Mouse (Mus musculus): ENCODE results near the gene Abat. TPM values are rescaled to one million over a fixed set of nuclear protein-coding genes. Genes with fewer than 3 reads are reported as not detected.

Gene Abat
- polyA plus RNA-seq, 1 experiment from 2014 or later: 18.5 TPM

DNA sequence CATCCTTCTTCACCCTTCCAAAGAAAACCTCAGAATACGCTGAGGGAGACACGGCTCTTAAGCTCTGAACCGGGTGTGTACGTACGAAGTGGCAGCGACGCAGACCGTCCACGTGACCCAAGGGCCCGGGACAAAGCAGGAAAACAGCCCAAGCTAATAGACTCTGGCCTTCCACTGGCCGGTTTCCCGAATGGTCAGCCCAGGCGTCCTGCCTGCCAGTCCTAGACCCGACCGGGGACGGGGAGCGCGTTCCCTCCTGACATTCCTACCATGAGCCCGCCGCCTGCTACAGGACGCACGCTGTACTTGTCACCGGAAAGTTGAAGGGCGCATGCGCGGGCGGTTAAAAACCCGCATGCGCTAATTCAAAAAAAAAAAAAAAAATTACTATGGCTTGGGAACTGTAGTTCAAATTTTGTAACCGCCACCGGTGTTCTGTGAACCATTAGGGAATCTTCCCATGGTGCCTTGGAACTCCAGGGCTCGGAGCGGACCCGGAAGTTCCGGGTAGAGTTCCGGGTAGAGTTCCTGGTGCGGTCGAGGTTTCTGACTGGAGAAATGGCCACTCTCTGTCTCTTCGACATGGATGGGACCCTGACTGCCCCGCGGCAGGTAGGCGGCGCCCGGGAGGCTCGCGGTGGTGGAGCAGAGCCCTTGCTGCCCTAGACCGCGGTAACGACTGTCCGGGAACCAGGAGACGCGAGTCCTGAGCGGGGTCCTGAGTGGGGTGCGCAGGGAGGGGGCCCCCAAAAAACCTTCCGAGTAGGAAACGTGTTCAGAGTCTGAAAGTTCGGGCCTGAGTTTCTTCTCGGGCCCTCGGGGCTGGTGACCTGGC is 124.2 kb downstream of the Abat start, which contains the start of the genes Pmm2 and Tmem186:
Gene Pmm2 (plus strand): TSS at position 458 of the 835 bp plus-strand sequence.
Gene Tmem186 (minus strand): TSS at position 496 of the 835 bp plus-strand sequence.
- Histone ChIP-seq H3K27ac (replicated peaks; ENCODE audit: low read depth, low read length) (peak within 1 kb of the TSS; percentile 67), H3K27me3 (ENCODE audit: control insufficient read depth, insufficient read depth, low read length) (no peaks in the 10 kb centered on the region), H3K4me1 (ENCODE audit: control insufficient read depth, insufficient read depth, low read length) (peaks cover 7% of the 10 kb centered on the region), H3K9me3 (ENCODE audit: control insufficient read depth, low read length) (no peaks in the 10 kb centered on the region; the same call in 1 of the 2 replicates), H3K4me3 (ENCODE audit: low read depth, low read length) (peak within 1 kb of the TSS; percentile 78), H3K4me2 (ENCODE audit: low read depth, severe bottlenecking) (peak within 1 kb of the TSS; percentile 80), H3K9ac (ENCODE audit: low read length) (peak within 1 kb of the TSS; percentile 86), H3K36me3 (ENCODE audit: control insufficient read depth, insufficient read depth, low read length) (peaks cover 9% of the 10 kb centered on the region; the same call in 1 of the 2 replicates)
- DNase-seq (ENCODE audit: low spot score) (peak; percentile 86), ATAC-seq (ENCODE audit: insufficient number of reproducible peaks, low FRiP score, low TSS enrichment, low read depth) (peak; percentile 91)
- under 1% methylated on average over 59 of the region's 59 CpGs for WGBS

DNA sequence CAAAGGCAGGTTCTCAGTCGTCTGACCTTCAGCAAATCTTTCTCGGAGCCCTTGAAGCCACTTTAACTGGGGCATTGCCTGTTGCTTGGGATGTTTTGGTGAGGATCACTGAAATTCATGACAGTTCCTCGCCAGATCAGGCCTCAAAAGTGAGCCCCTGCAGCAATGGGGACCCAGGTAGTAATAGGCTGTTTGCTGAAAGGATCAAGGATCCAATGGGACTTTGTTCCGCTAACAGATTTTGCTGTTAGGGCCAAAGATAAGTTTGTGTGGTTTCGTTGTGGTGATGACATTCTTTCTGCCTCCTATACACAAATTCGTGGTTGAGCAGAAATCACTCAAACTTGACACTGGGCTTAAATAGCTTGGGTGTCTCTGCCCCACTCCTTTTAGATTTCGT is 124.9 kb downstream of the Abat start:
- peak overlapping the region; percentile 86 for H3K9ac ChIP-seq (ENCODE audit: low read length)
- H3K27ac ChIP-seq (replicated peaks; ENCODE audit: low read depth, low read length): no peak overlapping the region; the same call in 1 of the 2 replicates
- no peak for ATAC-seq (ENCODE audit: insufficient number of reproducible peaks, low FRiP score, low TSS enrichment, low read depth)
- H3K4me3 ChIP-seq (ENCODE audit: low read depth, low read length): peak overlapping the region; percentile 78
- DNase-seq (ENCODE audit: low spot score): no peak
- H3K4me1 ChIP-seq (ENCODE audit: control insufficient read depth, insufficient read depth, low read length): peaks cover 7% of the 10 kb centered on the region
- no peaks in the 10 kb centered on the region; the same call in 1 of the 2 replicates for H3K9me3 ChIP-seq (ENCODE audit: control insufficient read depth, low read length)
- peaks cover 11% of the 10 kb centered on the region; the same call in 1 of the 2 replicates for H3K36me3 ChIP-seq (ENCODE audit: control insufficient read depth, insufficient read depth, low read length)
- H3K4me2 ChIP-seq (ENCODE audit: low read depth, severe bottlenecking): peak overlapping the region; percentile 80
- WGBS: 53% methylated on average over 7 of the region's 7 CpGs
- H3K27me3 ChIP-seq (ENCODE audit: control insufficient read depth, insufficient read depth, low read length): no peaks in the 10 kb centered on the region

- Histone ChIP-seq H3K4me3 (ENCODE audit: low read depth, low read length) (no peak overlapping the region), H3K4me1 (ENCODE audit: control insufficient read depth, insufficient read depth, low read length) (peaks cover 7% of the 10 kb centered on the region), H3K27me3 (ENCODE audit: control insufficient read depth, insufficient read depth, low read length) (no peaks in the 10 kb centered on the region), H3K9ac (ENCODE audit: low read length) (no peak overlapping the region), H3K36me3 (ENCODE audit: control insufficient read depth, insufficient read depth, low read length) (peaks cover 11% of the 10 kb centered on the region; the same call in 1 of the 2 replicates), H3K9me3 (ENCODE audit: control insufficient read depth, low read length) (no peaks in the 10 kb centered on the region; the same call in 1 of the 2 replicates), H3K4me2 (ENCODE audit: low read depth, severe bottlenecking) (no peak overlapping the region), H3K27ac (replicated peaks; ENCODE audit: low read depth, low read length) (no peak overlapping the region)
- no peak for ATAC-seq (ENCODE audit: insufficient number of reproducible peaks, low FRiP score, low TSS enrichment, low read depth)
- no peak for DNase-seq (ENCODE audit: low spot score)
- WGBS: 89% methylated on average over 11 of the region's 11 CpGs
Measured at GRCm38 (mm10) chr16:8639466-8640191, 126.4 kb downstream of the Abat start.

DNA sequence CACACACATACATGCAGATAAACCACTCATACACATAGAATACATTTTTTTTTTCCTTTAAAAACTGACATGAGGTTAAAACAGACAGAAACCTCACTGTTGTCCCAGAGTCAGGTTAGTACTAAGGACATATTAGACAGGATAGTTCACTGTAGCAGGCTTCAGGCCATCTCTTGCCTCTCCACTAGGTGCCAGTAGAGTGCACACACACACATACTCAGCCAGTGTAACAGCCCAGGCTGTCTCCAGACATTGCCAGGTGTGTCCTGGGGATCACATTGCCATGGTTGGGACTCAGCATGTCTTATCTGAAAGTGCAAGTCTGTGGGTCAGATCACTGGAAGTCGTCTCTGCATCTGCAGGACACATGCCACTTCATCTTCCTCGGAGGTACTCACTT is 130.6 kb downstream of the Abat start:
- no peak overlapping the region for H3K4me3 ChIP-seq (ENCODE audit: low read depth, low read length)
- DNase-seq (ENCODE audit: low spot score) (peak; percentile 50), ATAC-seq (ENCODE audit: insufficient number of reproducible peaks, low FRiP score, low TSS enrichment, low read depth) (no peak)
- WGBS: 78% methylated on average over 2 of the region's 2 CpGs
- no peak overlapping the region for H3K27ac ChIP-seq (replicated peaks; ENCODE audit: low read depth, low read length)
- H3K4me2 ChIP-seq (ENCODE audit: low read depth, severe bottlenecking): no peak overlapping the region
- H3K36me3 ChIP-seq (ENCODE audit: control insufficient read depth, insufficient read depth, low read length): peaks cover 10% of the 10 kb centered on the region; the same call in 1 of the 2 replicates
- no peaks in the 10 kb centered on the region for H3K4me1 ChIP-seq (ENCODE audit: control insufficient read depth, insufficient read depth, low read length)
- H3K27me3 ChIP-seq (ENCODE audit: control insufficient read depth, insufficient read depth, low read length): no peaks in the 10 kb centered on the region
- H3K9ac ChIP-seq (ENCODE audit: low read length): no peak overlapping the region
- no peaks in the 10 kb centered on the region for H3K9me3 ChIP-seq (ENCODE audit: control insufficient read depth, low read length)

DNA sequence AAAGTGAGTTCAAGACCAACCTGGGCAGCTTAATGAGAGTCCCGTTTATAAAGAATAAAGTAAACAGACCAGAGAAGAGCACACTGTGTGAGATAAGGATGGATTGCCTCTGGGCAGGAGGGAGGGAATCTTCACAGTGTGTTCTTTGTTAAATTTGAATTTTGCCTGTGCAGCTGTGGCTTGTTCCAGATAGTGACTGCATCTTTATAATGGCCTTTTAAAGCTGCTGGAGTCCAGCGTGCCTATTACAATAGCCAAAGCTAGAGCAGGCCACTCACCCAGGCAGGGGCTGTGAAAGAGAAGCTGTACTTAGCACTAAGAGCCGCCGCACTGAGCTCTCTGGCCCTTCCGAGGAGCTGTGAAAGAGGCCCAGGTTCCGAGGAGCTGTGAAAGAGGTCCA is 132.3 kb downstream of the Abat start:
- Histone ChIP-seq H3K9ac (ENCODE audit: low read length) (no peak overlapping the region), H3K27ac (replicated peaks; ENCODE audit: low read depth, low read length) (no peak overlapping the region), H3K36me3 (ENCODE audit: control insufficient read depth, insufficient read depth, low read length) (peaks cover 14% of the 10 kb centered on the region; the same call in 1 of the 2 replicates), H3K4me2 (ENCODE audit: low read depth, severe bottlenecking) (no peak overlapping the region), H3K4me1 (ENCODE audit: control insufficient read depth, insufficient read depth, low read length) (no peaks in the 10 kb centered on the region), H3K4me3 (ENCODE audit: low read depth, low read length) (no peak overlapping the region), H3K27me3 (ENCODE audit: control insufficient read depth, insufficient read depth, low read length) (no peaks in the 10 kb centered on the region), H3K9me3 (ENCODE audit: control insufficient read depth, low read length) (no peaks in the 10 kb centered on the region)
- DNase-seq (ENCODE audit: low spot score) (no peak), ATAC-seq (ENCODE audit: insufficient number of reproducible peaks, low FRiP score, low TSS enrichment, low read depth) (no peak)
- 87% methylated on average over 6 of the region's 6 CpGs for WGBS

- DNase-seq (ENCODE audit: low spot score): no peak
- H3K27ac ChIP-seq (replicated peaks; ENCODE audit: low read depth, low read length): no peak overlapping the region
- peaks cover 9% of the 10 kb centered on the region; the same call in 1 of the 2 replicates for H3K36me3 ChIP-seq (ENCODE audit: control insufficient read depth, insufficient read depth, low read length)
- no peaks in the 10 kb centered on the region for H3K9me3 ChIP-seq (ENCODE audit: control insufficient read depth, low read length)
- no peak overlapping the region for H3K9ac ChIP-seq (ENCODE audit: low read length)
- no peak for ATAC-seq (ENCODE audit: insufficient number of reproducible peaks, low FRiP score, low TSS enrichment, low read depth)
- 100% methylated on average over 3 of the region's 3 CpGs for WGBS
- no peaks in the 10 kb centered on the region for H3K4me1 ChIP-seq (ENCODE audit: control insufficient read depth, insufficient read depth, low read length)
- H3K4me2 ChIP-seq (ENCODE audit: low read depth, severe bottlenecking): no peak overlapping the region
- H3K27me3 ChIP-seq (ENCODE audit: control insufficient read depth, insufficient read depth, low read length): no peaks in the 10 kb centered on the region
- no peak overlapping the region for H3K4me3 ChIP-seq (ENCODE audit: low read depth, low read length)
Measured at GRCm38 (mm10) chr16:8650007-8650406, 136.8 kb downstream of the Abat start.

DNA sequence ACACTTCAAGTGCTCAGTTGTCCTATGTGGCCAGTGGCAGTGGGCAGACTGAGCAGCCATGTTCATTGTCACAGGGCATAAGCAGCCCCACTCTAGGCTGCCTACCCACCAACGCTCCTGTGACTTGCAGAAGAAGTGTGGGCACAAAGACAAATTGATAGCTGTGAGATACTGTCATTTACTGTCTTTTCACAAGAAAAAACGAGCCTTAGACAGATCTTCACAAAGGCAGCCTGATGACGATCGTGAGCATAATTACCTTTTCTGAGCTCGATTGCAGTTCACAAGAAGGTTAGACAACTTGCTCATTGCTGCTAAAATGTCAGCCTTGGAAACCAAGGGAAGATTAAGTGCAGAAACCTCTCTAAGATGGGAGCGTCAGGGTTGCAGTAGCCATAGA is 141.9 kb downstream of the Abat start:
- H3K4me3 ChIP-seq (ENCODE audit: low read depth, low read length): no peak overlapping the region
- no peaks in the 10 kb centered on the region for H3K9me3 ChIP-seq (ENCODE audit: control insufficient read depth, low read length)
- WGBS: 86% methylated on average over 6 of the region's 6 CpGs
- no peaks in the 10 kb centered on the region for H3K4me1 ChIP-seq (ENCODE audit: control insufficient read depth, insufficient read depth, low read length)
- no peak for DNase-seq (ENCODE audit: low spot score)
- ATAC-seq (ENCODE audit: insufficient number of reproducible peaks, low FRiP score, low TSS enrichment, low read depth): no peak
- no peak overlapping the region for H3K9ac ChIP-seq (ENCODE audit: low read length)
- no peaks in the 10 kb centered on the region for H3K27me3 ChIP-seq (ENCODE audit: control insufficient read depth, insufficient read depth, low read length)
- peaks cover 10% of the 10 kb centered on the region; the same call in 1 of the 2 replicates for H3K36me3 ChIP-seq (ENCODE audit: control insufficient read depth, insufficient read depth, low read length)
- H3K27ac ChIP-seq (replicated peaks; ENCODE audit: low read depth, low read length): no peak overlapping the region
- no peak overlapping the region for H3K4me2 ChIP-seq (ENCODE audit: low read depth, severe bottlenecking)

DNA sequence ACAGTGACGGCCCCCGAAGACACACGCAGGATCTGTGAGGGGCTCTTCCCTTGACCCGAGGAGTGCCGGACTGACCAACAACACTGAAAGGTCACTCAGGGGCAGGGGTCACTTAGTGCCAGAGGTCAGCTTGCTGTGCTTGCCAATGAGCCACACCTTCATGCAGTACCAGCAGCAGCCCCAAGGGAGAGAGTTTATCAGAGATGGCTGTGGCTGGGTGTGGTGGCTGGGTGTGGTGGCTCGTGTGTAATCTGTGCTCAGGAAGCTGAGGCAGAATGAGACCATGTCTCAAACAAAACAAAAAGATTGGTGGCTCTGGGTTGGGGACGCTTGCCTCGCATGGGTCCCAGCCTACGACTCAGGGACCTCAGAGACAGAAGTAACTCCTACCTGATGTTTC is 142.4 kb downstream of the Abat start:
- WGBS: 89% methylated on average over 9 of the region's 9 CpGs
- DNase-seq (ENCODE audit: low spot score): no peak
- no peak for ATAC-seq (ENCODE audit: insufficient number of reproducible peaks, low FRiP score, low TSS enrichment, low read depth)

More for the DNA sequence above, 142.4 kb downstream of the Abat start:
- Histone ChIP-seq H3K4me1 (ENCODE audit: control insufficient read depth, insufficient read depth, low read length) (0 out of 2 replicates have a peak, but pooled peaks cover 2% of the 10 kb centered on the region), H3K9ac (ENCODE audit: low read length) (no peak overlapping the region), H3K4me2 (ENCODE audit: low read depth, severe bottlenecking) (no peak overlapping the region), H3K27ac (replicated peaks; ENCODE audit: low read depth, low read length) (no peak overlapping the region), H3K9me3 (ENCODE audit: control insufficient read depth, low read length) (no peaks in the 10 kb centered on the region), H3K4me3 (ENCODE audit: low read depth, low read length) (no peak overlapping the region), H3K27me3 (ENCODE audit: control insufficient read depth, insufficient read depth, low read length) (no peaks in the 10 kb centered on the region), H3K36me3 (ENCODE audit: control insufficient read depth, insufficient read depth, low read length) (peaks cover 10% of the 10 kb centered on the region; the same call in 1 of the 2 replicates)
